Mouse (Mus musculus): ENCODE data around the gene Dnah8.

Gene Dnah8

GRCm38 (mm10) chr17:30880391-30880790, 256.2 kb downstream of the Dnah8 start:
- no peak for DNase-seq (ENCODE audit: low spot score)

- DNase-seq (ENCODE audit: low spot score): no peak
These were observed 256.8 kb downstream of the Dnah8 start for GRCm38 (mm10) chr17:30881001-30881400.

GRCm38 (mm10) chr17:30882206-30882605, 258.1 kb downstream of the Dnah8 start:
- DNase-seq (ENCODE audit: low spot score): no peak

- no peak for DNase-seq (ENCODE audit: low spot score)
These were observed 259.4 kb downstream of the Dnah8 start for GRCm38 (mm10) chr17:30883534-30883933.

GRCm38 (mm10) chr17:30892086-30892485, 267.9 kb downstream of the Dnah8 start:
- DNase-seq (ENCODE audit: low spot score): no peak

- no peak for DNase-seq (ENCODE audit: low spot score)
These were observed 268.6 kb downstream of the Dnah8 start for GRCm38 (mm10) chr17:30892730-30893129.

GRCm38 (mm10) chr17:30897075-30897474, 272.9 kb downstream of the Dnah8 start:
- no peak for DNase-seq (ENCODE audit: low spot score)

GRCm38 (mm10) chr17:30901627-30902026, 277.5 kb downstream of the Dnah8 start, which contains the start of gene Glp1r:
Gene Glp1r (plus strand): TSS chr17:30901817.
- DNase-seq (ENCODE audit: low spot score): no peak

GRCm38 (mm10) chr17:30904096-30904495, 279.9 kb downstream of the Dnah8 start:
- no peak for DNase-seq (ENCODE audit: low spot score)

- DNase-seq (ENCODE audit: low spot score): no peak
These were observed 283.4 kb downstream of the Dnah8 start for GRCm38 (mm10) chr17:30907577-30907976.

GRCm38 (mm10) chr17:30910866-30911731, 286.9 kb downstream of the Dnah8 start:
- DNase-seq (ENCODE audit: low spot score): no peak

GRCm38 (mm10) chr17:30911732-30912088, 287.6 kb downstream of the Dnah8 start:
- no peak for DNase-seq (ENCODE audit: low spot score)

- DNase-seq (ENCODE audit: low spot score): no peak
These were observed 288.4 kb downstream of the Dnah8 start for GRCm38 (mm10) chr17:30912536-30912935.

- no peak for DNase-seq (ENCODE audit: low spot score)
These were observed 290.1 kb downstream of the Dnah8 start for GRCm38 (mm10) chr17:30914264-30914663.

- no peak for DNase-seq (ENCODE audit: low spot score)
These were observed 299.4 kb downstream of the Dnah8 start for GRCm38 (mm10) chr17:30923566-30923965.
